Mouse (Mus musculus): Measurements from ENCODE around the gene Acads. TPM values are rescaled to one million over a fixed set of nuclear protein-coding genes. Genes with fewer than 3 reads are reported as not detected.
"Not testable (repeated sequence)": the region's sequence is repeated elsewhere in the genome, so short reads cannot be mapped to it uniquely, and the experiment has no call there.

Gene Acads
- polyA plus RNA-seq, 1 experiment, result 101 TPM

- H3K36me3 ChIP-seq (ENCODE audit: control insufficient read depth, insufficient read depth, low read length), result peaks cover 30% of the 10 kb centered on the region
- no peak overlapping the region for H3K4me3 ChIP-seq (ENCODE audit: control insufficient read depth, insufficient read depth, low read length)
- 18% methylated on average over 6 of the region's 6 CpGs for WGBS
- H3K4me1 ChIP-seq (replicated peaks; ENCODE audit: control insufficient read depth, insufficient read depth, low read length), result peaks cover 24% of the 10 kb centered on the region
- no peaks in the 10 kb centered on the region for H3K27me3 ChIP-seq (ENCODE audit: control insufficient read depth, insufficient read depth, low read length)
- DNase-seq, result peak; percentile 49
- 0 out of 2 replicates have a peak, but pooled peaks have one; percentile 17 for TF ChIP-seq CTCF (IDR thresholded peaks at IDR 0.05; ENCODE audit: borderline replicate concordance, control insufficient read depth, extremely low read depth, insufficient read depth, low read length, poor library complexity)
- TF ChIP-seq POLR2A (IDR thresholded peaks at IDR 0.05; ENCODE audit: control insufficient read depth, extremely low read depth, insufficient read depth, low read length, poor library complexity), result no peak
- peak overlapping the region; percentile 2; the same call in 1 of the 2 replicates for H3K27ac ChIP-seq (ENCODE audit: control insufficient read depth, insufficient read depth, low read length)
These were observed 35.7 kb downstream of the Acads start for GRCm38 (mm10) chr5:115083492-115083891.

- Histone ChIP-seq H3K36me3 (ENCODE audit: control insufficient read depth, insufficient read depth, low read length) (peaks cover 27% of the 10 kb centered on the region), H3K27me3 (ENCODE audit: control insufficient read depth, insufficient read depth, low read length) (no peaks in the 10 kb centered on the region), H3K4me1 (replicated peaks; ENCODE audit: control insufficient read depth, insufficient read depth, low read length) (peaks cover 22% of the 10 kb centered on the region), H3K27ac (ENCODE audit: control insufficient read depth, insufficient read depth, low read length) (peak overlapping the region; percentile 78; the same call in 1 of the 2 replicates), H3K4me3 (ENCODE audit: control insufficient read depth, insufficient read depth, low read length) (no peak overlapping the region)
- WGBS, result 27% methylated on average over 5 of the region's 5 CpGs
- no peak for TF ChIP-seq POLR2A (IDR thresholded peaks at IDR 0.05; ENCODE audit: control insufficient read depth, extremely low read depth, insufficient read depth, low read length, poor library complexity)
- TF ChIP-seq CTCF (IDR thresholded peaks at IDR 0.05; ENCODE audit: borderline replicate concordance, control insufficient read depth, extremely low read depth, insufficient read depth, low read length, poor library complexity), result no peak
- peak; percentile 43 for DNase-seq
These were observed 37.5 kb downstream of the Acads start for GRCm38 (mm10) chr5:115081636-115082035.

GRCm38 (mm10) chr5:115076144-115076901 is 42.8 kb downstream of the Acads start:
- H3K4me3 ChIP-seq (ENCODE audit: control insufficient read depth, insufficient read depth, low read length), result no peak overlapping the region
- no peaks in the 10 kb centered on the region for H3K36me3 ChIP-seq (ENCODE audit: control insufficient read depth, insufficient read depth, low read length)
- peak; percentile 82 for DNase-seq
- H3K27me3 ChIP-seq (ENCODE audit: control insufficient read depth, insufficient read depth, low read length), result no peaks in the 10 kb centered on the region
- H3K27ac ChIP-seq (ENCODE audit: control insufficient read depth, insufficient read depth, low read length), result no peak overlapping the region
- peaks cover 8% of the 10 kb centered on the region for H3K4me1 ChIP-seq (replicated peaks; ENCODE audit: control insufficient read depth, insufficient read depth, low read length)
- TF ChIP-seq POLR2A (IDR thresholded peaks at IDR 0.05; ENCODE audit: control insufficient read depth, extremely low read depth, insufficient read depth, low read length, poor library complexity) (no peak), CTCF (IDR thresholded peaks at IDR 0.05; ENCODE audit: borderline replicate concordance, control insufficient read depth, extremely low read depth, insufficient read depth, low read length, poor library complexity) (no peak)
- WGBS, result 60% methylated on average over 5 of the region's 5 CpGs

GRCm38 (mm10) chr5:115074749-115075148 is 44.4 kb downstream of the Acads start:
- no peaks in the 10 kb centered on the region for H3K27me3 ChIP-seq (ENCODE audit: control insufficient read depth, insufficient read depth, low read length)
- WGBS, result 90% methylated on average over 4 of the region's 4 CpGs
- no peaks in the 10 kb centered on the region for H3K36me3 ChIP-seq (ENCODE audit: control insufficient read depth, insufficient read depth, low read length)
- no peak for DNase-seq
- no peak overlapping the region for H3K27ac ChIP-seq (ENCODE audit: control insufficient read depth, insufficient read depth, low read length)
- TF ChIP-seq CTCF (IDR thresholded peaks at IDR 0.05; ENCODE audit: borderline replicate concordance, control insufficient read depth, extremely low read depth, insufficient read depth, low read length, poor library complexity) (no peak), POLR2A (IDR thresholded peaks at IDR 0.05; ENCODE audit: control insufficient read depth, extremely low read depth, insufficient read depth, low read length, poor library complexity) (no peak)
- no peak overlapping the region for H3K4me3 ChIP-seq (ENCODE audit: control insufficient read depth, insufficient read depth, low read length)
- peaks cover 3% of the 10 kb centered on the region; the same call in 1 of the 2 replicates for H3K4me1 ChIP-seq (replicated peaks; ENCODE audit: control insufficient read depth, insufficient read depth, low read length)

GRCm38 (mm10) chr5:115073306-115073705 is 45.8 kb downstream of the Acads start:
- H3K27ac ChIP-seq (ENCODE audit: control insufficient read depth, insufficient read depth, low read length); DNase-seq; H3K4me1 ChIP-seq (replicated peaks; ENCODE audit: control insufficient read depth, insufficient read depth, low read length); H3K27me3 ChIP-seq (ENCODE audit: control insufficient read depth, insufficient read depth, low read length); H3K4me3 ChIP-seq (ENCODE audit: control insufficient read depth, insufficient read depth, low read length); H3K36me3 ChIP-seq (ENCODE audit: control insufficient read depth, insufficient read depth, low read length): not testable (repeated sequence)
- WGBS, result 98% methylated on average over 8 of the region's 8 CpGs

- H3K27me3 ChIP-seq (ENCODE audit: control insufficient read depth, insufficient read depth, low read length), result no peaks in the 10 kb centered on the region
- H3K27ac ChIP-seq (ENCODE audit: control insufficient read depth, insufficient read depth, low read length), result no peak overlapping the region
- no peak for TF ChIP-seq CTCF (IDR thresholded peaks at IDR 0.05; ENCODE audit: borderline replicate concordance, control insufficient read depth, extremely low read depth, insufficient read depth, low read length, poor library complexity)
- no peak for TF ChIP-seq POLR2A (IDR thresholded peaks at IDR 0.05; ENCODE audit: control insufficient read depth, extremely low read depth, insufficient read depth, low read length, poor library complexity)
- 89% methylated on average over 7 of the region's 7 CpGs for WGBS
- no peaks in the 10 kb centered on the region for H3K36me3 ChIP-seq (ENCODE audit: control insufficient read depth, insufficient read depth, low read length)
- DNase-seq, result no peak
- no peak overlapping the region for H3K4me3 ChIP-seq (ENCODE audit: control insufficient read depth, insufficient read depth, low read length)
- H3K4me1 ChIP-seq (replicated peaks; ENCODE audit: control insufficient read depth, insufficient read depth, low read length), result peaks cover 3% of the 10 kb centered on the region; the same call in 1 of the 2 replicates
These were observed 47.0 kb downstream of the Acads start for GRCm38 (mm10) chr5:115072143-115072542.

Measured in thymus, adult 2 months (tissue).